Mouse (Mus musculus) hematopoietic stem cell, adult 5-6 weeks (primary cell): ENCODE data around the gene Zbtb49. TPM values are rescaled to one million over a fixed set of nuclear protein-coding genes. Genes with fewer than 3 reads are reported as not detected.

ENCODE experiments used
- ATAC-seq, 2 experiments: fragments of 125-278 bp in 1 of 2; replicated peaks in 1 of 2; 2 replicates each; pipeline ENCODE4 v1.8.0; 2016 to 2017; ENCODE audit warnings: inconsistent platforms in 2 of 2, mild to moderate bottlenecking in 2 of 2, moderate number of reproducible peaks in 2 of 2, low read depth in 1 of 2, moderate TSS enrichment in 1 of 2; ENCODE audit not compliant: low FRiP score in 2 of 2, poor library complexity in 2 of 2, severe bottlenecking in 2 of 2, insufficient read depth in 1 of 2, low TSS enrichment in 1 of 2
- total RNA-seq: library from RNA; stranded (forward); fragments of 172-1452, 232-1000 nt; gene quantifications from 2 replicates; pipeline ENCODE4 v1.2.3, GENCODE M21; 2017

Gene Zbtb49
- total RNA-seq, 1 experiment from 2014 or later, result 9.4 TPM

DNA sequence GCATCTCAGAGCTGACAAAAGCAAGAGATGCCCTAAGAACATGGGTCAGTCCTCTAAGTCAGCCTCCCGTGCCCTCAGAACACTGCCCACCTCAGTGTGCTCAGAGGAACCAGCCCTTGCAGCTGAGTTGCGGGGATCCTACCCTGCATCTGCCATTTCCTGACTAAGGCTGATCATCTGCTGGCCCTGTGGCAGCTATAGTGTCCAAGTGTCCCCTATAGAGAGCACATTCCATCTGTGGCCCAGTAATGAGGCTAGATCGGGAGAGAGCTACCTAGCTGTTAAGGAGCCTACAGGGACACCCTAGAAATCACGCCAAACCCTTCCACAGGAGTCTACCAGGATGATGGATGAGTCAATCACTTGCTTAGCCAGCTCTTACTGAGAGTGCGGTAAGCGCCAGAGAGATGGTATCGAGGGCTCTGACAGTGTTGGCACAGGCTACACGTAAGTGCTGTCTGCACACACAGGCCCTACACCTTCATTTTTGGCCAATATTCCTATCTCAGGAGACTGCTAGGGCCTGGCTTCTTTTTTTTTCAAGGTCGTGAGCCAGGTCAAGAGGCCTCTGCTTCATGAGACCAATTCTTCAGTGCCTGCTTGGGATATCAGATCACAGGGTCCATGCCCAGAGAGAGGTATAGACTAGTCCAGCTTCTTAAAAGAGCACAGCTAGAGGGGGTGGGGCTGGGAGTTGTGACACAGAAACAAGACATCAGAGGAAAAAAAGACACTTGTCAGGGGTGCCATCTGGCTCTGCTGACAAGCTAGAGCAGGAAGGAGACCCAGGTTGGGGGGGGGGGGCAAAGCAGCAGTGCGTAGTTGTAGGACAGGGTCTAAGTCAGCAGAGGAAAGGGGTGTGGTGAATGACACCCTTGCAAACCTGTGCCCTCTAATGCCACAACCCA is 67.8 kb downstream of the Zbtb49 start:
- no peak for ATAC-seq

DNA sequence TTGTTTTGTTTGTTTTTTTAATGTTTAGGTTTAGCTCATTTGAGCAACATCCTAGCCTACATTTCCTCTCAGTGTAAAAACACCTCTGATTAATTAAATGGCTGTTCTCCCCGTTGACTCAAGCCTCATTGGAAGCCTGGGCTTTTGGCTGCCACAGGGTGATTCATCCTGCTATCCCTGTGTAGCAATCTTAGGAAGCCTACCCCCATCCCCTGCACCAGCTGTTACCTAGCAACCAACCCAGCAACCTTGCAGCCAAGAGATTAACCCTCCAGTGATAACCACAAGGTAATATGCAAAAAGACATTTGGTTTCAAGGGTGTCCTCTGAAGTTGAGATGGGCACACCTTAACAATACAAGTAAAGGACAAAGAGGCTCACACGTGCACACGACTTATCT is 69.0 kb downstream of the Zbtb49 start:
- no peak for ATAC-seq

DNA sequence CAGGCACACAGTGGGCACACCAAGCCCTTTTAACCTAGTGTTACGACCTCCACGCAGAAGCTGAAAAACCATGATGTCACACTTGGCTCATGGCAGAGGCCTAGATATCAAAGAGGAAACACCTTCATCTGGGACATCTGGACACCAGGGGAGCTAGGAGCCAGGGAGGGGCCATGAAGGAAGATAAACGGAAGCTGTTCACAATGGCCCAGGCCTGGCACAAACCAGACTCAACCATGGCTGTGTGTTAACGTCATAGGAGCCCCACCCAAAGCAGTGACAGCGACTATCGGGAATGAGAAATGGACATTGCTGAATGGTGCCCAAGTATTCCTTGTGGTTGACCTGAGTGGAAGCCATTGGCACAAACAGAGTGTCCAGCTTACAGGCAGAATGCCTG is 73.7 kb downstream of the Zbtb49 start:
- ATAC-seq, result no peak

DNA sequence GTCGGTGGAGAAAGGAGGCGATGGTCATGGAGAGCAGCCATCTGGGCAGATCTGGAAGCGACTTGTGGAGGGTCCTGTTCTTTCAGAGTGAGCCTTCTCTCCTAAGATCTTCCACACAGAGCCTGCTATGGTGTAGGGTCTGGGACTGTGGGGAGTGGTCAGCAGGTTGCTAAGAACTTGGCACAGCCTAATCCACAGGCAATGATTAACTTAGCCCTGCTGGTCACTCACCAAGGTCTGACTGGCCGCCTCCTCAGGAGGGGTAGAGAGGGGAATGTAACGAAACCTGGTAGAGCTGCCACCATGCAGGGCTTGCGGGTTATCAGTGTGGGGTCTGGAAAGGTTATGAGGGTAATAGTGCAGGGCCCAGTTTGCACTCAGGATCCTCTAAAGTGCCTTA is 79.4 kb downstream of the Zbtb49 start:
- ATAC-seq, result no peak

Other genes with a start within 250 kb of the Zbtb49 start
- gene Stx18, start 181.7 kb downstream of the Zbtb49 start, total RNA-seq, result 28.5 and 43.0 TPM in 2 replicates
- gene Nsg1, start 60.5 kb downstream of the Zbtb49 start, total RNA-seq, result 8.4 and 16.8 TPM in 2 replicates
- 78.9 and 93.0 TPM in 2 replicates for gene Lyar, start within 50 bp of the Zbtb49 start, total RNA-seq
- gene Tmem128, start 39.7 kb upstream of the Zbtb49 start, total RNA-seq, result 28.4 and 40.1 TPM in 2 replicates
- gene Otop1, start 55.5 kb upstream of the Zbtb49 start, total RNA-seq, result not detected in 2 replicates
- gene Drd5, start 98.9 kb upstream of the Zbtb49 start, total RNA-seq, result not detected in 2 replicates